Mouse (Mus musculus) heart, postnatal 25 days (tissue): ENCODE measurements around the gene Vac14. TPM values are rescaled to one million over a fixed set of nuclear protein-coding genes. Genes with fewer than 3 reads are reported as not detected.

Experiments used
- DNase-seq: peaks from one replicate; pipeline ENCODE4 v3.0.0; 2022; ENCODE audit warnings: low spot score
- intact Hi-C: fragments of 180-260 bp; cut with DNase I; formaldehyde crosslinking; loops from one replicate; pipeline ENCODE4 v1.15.1; 2025
- total RNA-seq, 2 experiments: library from RNA; stranded (reverse); gene quantifications; 2 replicates each; pipeline ENCODE4 v1.2.3; 2021

Gene Vac14
- total RNA-seq, 2 experiments from 2014 or later, result 14.7 to 15.3 TPM

DNA sequence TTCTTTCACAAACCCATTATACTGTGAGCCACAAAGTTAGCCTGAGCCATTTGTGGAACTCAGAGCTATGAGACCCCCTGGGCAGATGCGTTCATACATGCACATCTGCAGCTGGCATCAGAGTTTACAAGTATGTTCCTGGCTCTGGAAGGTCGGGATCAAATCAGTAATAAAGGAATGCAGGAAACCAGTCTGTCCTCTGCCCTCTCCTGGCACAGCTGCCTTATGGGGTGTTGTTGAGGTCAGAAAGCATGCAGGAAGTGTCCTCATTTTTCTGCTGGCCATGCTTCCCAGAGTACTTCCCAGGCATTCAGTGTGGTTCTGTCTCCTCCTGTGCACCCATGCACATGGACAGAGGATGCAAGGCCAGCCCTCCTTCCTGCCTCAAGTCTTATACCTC, 54.8 kb downstream of the Vac14 start:
- intact Hi-C loops, result no loop called here
- no peak for DNase-seq

DNA sequence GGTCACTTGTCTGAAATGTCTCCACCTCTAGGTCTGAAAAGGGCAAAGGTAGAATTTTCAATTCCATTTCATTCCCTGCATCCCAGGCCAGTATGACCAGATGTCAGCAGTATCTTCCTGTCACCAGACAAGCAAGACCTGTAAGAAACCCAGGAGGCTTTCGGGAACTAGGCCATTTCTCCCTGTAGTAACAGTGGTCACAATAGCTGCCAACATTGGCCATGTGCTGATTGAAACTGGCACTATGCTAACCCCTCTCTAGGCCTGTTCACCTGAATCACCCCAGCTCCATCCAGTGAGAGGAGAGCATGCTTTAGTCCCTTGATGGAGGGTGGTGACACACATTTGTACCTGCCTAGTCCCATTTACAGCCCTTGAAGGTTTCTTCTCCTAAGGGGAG, 56.2 kb downstream of the Vac14 start:
- no peak for DNase-seq
- intact Hi-C loops, result no loop called here

DNA sequence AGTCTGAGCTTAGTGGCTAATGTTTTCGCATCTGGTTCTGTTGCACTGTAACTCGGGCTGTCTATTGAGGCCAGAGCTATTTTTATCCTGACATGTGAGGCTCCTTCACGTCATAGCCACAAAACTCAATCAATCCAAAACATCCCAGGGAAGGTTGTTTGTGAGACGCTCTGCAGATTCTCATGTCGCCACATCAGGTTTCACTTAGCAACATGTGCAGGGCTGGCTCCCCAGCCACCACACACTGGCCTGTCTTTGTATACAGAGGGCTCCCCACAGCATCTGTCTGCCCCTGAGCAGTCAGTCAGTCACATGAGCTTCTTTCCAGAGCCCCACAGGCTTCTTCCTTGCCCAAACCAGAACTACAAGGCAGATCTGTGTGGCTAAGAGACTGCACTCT, 58.3 kb downstream of the Vac14 start:
- DNase-seq, result no peak
- intact Hi-C loops, result no loop called here

- no peak for DNase-seq
- intact Hi-C loops, result no loop called here
Observed at GRCm38 (mm10) chr8:110677174-110677660, 58.8 kb downstream of the Vac14 start.

- no peak for DNase-seq
- intact Hi-C loops, result no loop called here
Observed at GRCm38 (mm10) chr8:110678989-110679388, 60.6 kb downstream of the Vac14 start.

- intact Hi-C loops, result no loop called here
- peak; percentile 80 for DNase-seq
Observed at GRCm38 (mm10) chr8:110687726-110688125, 69.3 kb downstream of the Vac14 start.

DNA sequence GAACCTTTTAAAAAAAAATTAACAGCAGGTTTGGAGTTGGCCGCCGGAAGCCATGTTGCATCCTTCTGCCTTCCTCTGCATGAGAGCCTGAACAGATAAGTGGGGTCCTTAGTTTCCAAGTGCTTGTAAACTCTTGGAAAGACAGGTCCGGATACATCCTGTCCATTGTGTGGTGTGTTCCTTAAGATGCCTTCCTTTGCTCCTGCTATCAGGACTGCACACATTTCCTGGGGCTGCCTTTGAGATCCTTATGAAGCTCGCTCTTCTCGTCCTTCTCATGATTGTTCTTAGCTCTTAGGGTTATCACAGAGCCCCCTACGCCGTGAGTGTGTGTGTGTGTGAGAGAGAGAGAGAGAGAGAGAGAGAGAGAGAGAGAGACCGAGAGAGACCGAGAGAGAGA, 71.6 kb downstream of the Vac14 start:
- DNase-seq, result no peak
- intact Hi-C loops, result no loop called here

- intact Hi-C loops, result no loop called here
- no peak for DNase-seq
Observed at GRCm38 (mm10) chr8:110694226-110694625, 75.8 kb downstream of the Vac14 start.

- intact Hi-C loops, result no loop called here
- DNase-seq, result no peak
Observed at GRCm38 (mm10) chr8:110694826-110695225, 76.4 kb downstream of the Vac14 start.

- no peak for DNase-seq
Observed at GRCm38 (mm10) chr8:110695431-110695830, 77.0 kb downstream of the Vac14 start.

GRCm38 (mm10) chr8:110696051-110696450, 77.7 kb downstream of the Vac14 start:
- intact Hi-C loops, result no loop called here
- no peak for DNase-seq

More at GRCm38 (mm10) chr8:110695431-110695830, 77.0 kb downstream of the Vac14 start:
- intact Hi-C loops, result no loop called here

DNA sequence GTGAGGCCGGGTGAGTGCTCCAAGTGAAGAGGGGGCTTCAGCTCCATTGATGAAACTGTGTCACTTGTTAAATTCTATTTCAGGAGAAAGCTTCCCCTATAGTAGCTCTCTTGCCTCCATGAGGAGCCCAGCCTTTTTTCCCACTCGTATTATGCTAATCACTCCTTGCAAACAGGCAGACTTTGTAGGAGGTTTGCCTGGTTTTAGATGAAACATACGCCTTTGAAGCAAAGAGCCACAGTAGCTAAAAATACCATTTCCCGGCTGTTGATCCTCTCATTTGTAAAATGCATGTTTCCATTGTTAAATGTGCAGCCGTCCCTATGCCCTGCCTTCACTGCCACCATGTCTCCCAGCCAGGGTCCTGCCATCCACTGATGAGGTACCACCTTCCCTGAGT, 79.2 kb downstream of the Vac14 start:
- no peak for DNase-seq
- intact Hi-C loops, result no loop called here

DNA sequence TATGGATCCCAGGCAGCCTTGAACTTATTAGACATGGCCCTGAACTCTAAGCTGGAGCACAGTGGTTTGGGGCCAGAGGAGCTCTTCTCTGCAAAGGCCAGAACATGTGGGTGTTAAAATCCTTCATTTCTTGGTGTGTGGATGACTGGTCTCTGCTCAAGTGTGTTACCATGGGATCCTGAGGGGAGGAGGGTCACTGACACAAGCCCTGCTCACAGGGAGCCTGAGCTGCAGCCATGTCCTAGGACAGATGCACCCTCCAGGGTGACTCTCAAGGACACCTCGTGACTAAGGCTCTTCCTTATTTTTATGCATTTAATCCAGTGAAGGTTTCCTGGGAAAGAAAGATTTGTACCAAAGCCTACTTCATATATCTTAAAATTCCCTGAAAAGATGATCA, 79.7 kb downstream of the Vac14 start:
- intact Hi-C loops, result no loop called here
- no peak for DNase-seq

GRCm38 (mm10) chr8:110699501-110699900, 81.1 kb downstream of the Vac14 start:
- no peak for DNase-seq
- intact Hi-C loops, result no loop called here

GRCm38 (mm10) chr8:110700561-110700960, 82.2 kb downstream of the Vac14 start:
- intact Hi-C loops, result no loop called here
- DNase-seq, result no peak

- intact Hi-C loops, result no loop called here
- no peak for DNase-seq
Observed at GRCm38 (mm10) chr8:110702636-110703459, 84.5 kb downstream of the Vac14 start.

DNA sequence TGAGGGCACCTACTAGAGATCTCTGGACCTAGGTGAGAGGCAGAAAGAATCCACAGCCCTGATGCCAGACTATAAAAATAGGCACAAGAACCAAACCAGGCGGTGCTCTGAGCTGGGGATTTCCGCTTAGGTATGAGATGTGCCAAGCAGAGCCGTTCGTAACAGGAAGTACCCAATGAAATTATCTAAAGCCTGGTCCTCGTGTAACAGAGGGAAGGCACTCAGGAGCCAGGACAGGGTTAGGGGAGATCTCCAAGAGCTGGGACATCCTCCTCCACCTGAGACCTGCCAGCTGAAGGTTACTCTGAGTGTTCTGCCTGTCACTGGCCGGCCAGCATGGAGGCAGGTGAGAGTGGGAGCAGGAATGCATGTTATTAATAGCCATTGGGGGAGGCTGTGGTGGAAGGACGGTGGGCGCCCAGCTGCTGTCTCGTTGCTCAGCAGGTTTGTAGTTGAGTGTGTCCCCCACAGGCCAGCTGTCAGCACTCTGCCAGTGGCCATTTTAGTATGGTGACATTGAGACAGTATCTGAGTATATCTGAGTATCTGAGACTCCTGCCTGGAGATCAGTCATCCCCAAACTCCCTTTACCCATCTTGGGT, 85.2 kb downstream of the Vac14 start:
- intact Hi-C loops, result no loop called here
- DNase-seq, result no peak

GRCm38 (mm10) chr8:110704103-110704502, 85.7 kb downstream of the Vac14 start:
- no peak for DNase-seq
- intact Hi-C loops, result no loop called here

DNA sequence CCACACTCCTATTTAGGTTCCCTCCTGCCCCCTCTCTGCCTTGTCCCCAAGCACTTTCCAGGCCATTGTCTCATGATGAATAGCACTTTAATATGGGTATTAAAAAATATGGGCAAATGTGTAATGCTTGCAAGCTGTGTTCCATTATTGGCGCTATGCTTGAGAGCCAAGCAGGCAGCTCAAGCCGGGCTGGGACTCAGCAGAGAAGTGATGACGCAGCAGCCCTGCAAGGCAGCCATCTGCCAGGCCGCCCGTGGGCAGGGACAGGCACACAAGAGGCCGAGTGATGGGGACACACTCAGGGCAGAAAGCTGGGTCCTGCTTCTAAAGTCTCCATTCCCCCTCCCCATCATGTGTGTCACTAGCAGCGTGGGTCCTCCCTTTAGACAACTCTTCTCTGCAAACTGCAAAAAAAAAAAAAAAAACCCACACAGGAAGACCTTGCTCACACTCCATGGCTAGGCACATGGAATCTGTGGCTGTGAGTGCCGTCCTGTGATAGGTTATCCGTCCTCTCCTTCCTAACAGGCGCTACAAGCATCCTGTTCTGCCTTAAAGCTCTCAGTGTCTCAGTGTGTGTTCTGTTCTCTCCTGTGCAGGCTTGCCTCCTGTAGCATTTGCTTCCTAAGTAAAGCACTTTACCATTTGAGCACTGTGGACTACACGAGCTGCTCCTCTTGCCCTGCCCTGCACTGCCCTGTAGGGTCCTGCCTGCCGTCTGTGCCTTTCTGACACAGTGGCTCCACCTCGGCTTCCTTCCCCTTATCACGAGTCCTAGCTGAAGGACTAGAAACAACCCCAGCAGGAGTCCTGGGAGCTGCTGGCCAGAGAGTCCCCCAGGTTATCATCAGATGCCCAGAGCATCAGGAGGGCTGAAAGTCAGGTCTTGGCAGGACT, 87.3 kb downstream of the Vac14 start:
- intact Hi-C loops, result no loop called here
- DNase-seq, result no peak

DNA sequence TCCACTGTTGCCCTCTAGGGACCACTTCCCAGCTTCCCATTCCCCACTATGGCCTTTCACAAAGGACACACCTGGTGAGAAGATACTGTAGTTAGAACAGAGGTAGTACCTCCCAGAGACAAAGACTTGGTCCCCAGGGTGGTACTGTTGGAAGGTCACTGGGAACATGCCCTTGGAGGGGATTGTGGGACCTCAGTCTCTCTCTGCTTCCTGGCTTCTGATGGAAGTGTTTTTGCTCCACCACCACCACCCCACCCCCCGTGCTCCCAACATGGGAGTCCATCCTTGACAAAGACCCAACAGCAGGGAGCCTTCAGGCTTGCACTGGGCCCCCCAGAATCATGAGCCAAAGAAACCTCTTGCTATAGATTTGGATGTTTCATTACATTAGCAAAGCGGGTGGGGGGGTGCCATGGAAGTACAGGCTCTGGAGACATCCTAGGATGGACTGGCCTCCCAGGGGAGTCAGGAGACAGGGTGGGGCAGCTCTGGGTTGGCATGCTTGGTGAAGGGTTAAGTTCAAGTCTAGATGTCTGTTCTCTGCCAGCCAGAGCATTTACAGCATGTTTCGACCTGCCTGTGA, 88.0 kb downstream of the Vac14 start:
- no peak for DNase-seq
- intact Hi-C loops, result no loop called here
